Mouse (Mus musculus) lung, embryonic 14.5 days (tissue): ENCODE measurements around the gene Nptxr. TPM values are rescaled to one million over a fixed set of nuclear protein-coding genes. Genes with fewer than 3 reads are reported as not detected.

Experiments used
- ATAC-seq: fragments of 200-750 bp; cut with Nextera tagmentation; 2 replicates; pipeline ENCODE4 v1.8.0; 2017; ENCODE audit warnings: mild to moderate bottlenecking, moderate TSS enrichment, moderate library complexity; ENCODE audit not compliant: insufficient read depth
- DNase-seq: peaks from one replicate; pipeline ENCODE4 v3.0.0-alpha.2; 2015
- H3K27ac ChIP-seq: fragments of 300-500 bp; sonication (generic); 2 replicates; pipeline ENCODE4 v1.5.1; 2014; ENCODE audit warnings: low read depth, mild to moderate bottlenecking, moderate library complexity
- H3K27me3 ChIP-seq: fragments of 300-500 bp; sonication (generic); 2 replicates; pipeline ENCODE4 v1.6.1; 2014; ENCODE audit warnings: low read length, control low read depth; ENCODE audit not compliant: insufficient read depth
- H3K36me3 ChIP-seq: fragments of 300-500 bp; sonication (generic); 2 replicates; pipeline ENCODE4 v1.6.1; 2014; ENCODE audit warnings: control low read depth; ENCODE audit not compliant: insufficient read depth
- H3K4me1 ChIP-seq: fragments of 300-500 bp; sonication (generic); 2 replicates; pipeline ENCODE4 v1.6.1; 2014; ENCODE audit warnings: antibody characterized with exemption, control low read depth; ENCODE audit not compliant: insufficient read depth
- H3K4me2 ChIP-seq: fragments of 300-500 bp; sonication (generic); 2 replicates; pipeline ENCODE4 v1.6.1; 2014; ENCODE audit warnings: mild to moderate bottlenecking
- H3K4me3 ChIP-seq: fragments of 300-500 bp; sonication (generic); 2 replicates; pipeline ENCODE4 v1.5.1; 2014; ENCODE audit warnings: low read depth, low read length
- H3K9ac ChIP-seq: fragments of 300-500 bp; sonication (generic); 2 replicates; pipeline ENCODE4 v1.6.1; 2014
- H3K9me3 ChIP-seq: fragments of 300-500 bp; sonication (generic); 2 replicates; pipeline ENCODE4 v1.6.1; 2016; ENCODE audit warnings: low read depth, low read length, control low read depth
- CTCF ChIP-seq: IDR thresholded peaks from 2 replicates; pipeline ENCODE4 v1.5.1; 2016; ENCODE audit warnings: antibody characterized with exemption, low read depth
- WGBS: fragments of 180-500 bp; shearing (Covaris S2); extraction: QIAGEN DNeasy Blood & Tissue Kit; methylation state at CpG from one replicate; pipeline ENCODE4 v1.1.7; 2014; 5-methylcytosine and 5-hydroxymethylcytosine counted together
- polyA plus RNA-seq: library from polyadenylated mRNA; unstranded; fragments of >200 nt; fragmentation: Nextera tagmentation; extraction: Ambion mirVana; gene quantifications from 2 replicates; pipeline ENCODE4 v1.2.1, GENCODE M21; 2014

Gene Nptxr
- polyA plus RNA-seq, 1 experiment from 2014 or later = 2.0 TPM

DNA sequence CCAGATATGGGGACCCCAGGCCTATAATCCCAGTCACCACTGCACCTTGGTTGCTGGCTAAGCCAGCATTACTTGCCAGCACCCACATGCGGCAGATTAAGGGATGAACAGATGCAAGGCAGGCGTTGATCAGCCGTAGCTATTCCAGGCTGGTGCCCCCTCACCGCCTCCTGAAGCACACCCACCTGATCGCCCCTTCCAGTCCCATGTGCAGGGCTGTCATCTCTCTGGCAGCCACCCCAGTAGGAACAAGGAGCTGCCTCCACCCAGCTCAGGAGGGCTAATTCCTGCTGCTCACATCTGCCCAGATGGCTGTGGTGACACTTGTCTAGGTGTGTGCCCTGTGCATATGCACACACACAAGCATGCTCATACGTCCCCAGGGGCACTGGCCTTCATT, 43.6 kb downstream of the Nptxr start:
- no peak for DNase-seq
- Histone ChIP-seq H3K4me1 (no peaks in the 10 kb centered on the region), H3K27me3 (no peaks in the 10 kb centered on the region), H3K4me3 (no peak overlapping the region), H3K9ac (no peak overlapping the region), H3K9me3 (no peaks in the 10 kb centered on the region), H3K27ac (no peak overlapping the region), H3K4me2 (no peak overlapping the region), H3K36me3 (peaks cover 23% of the 10 kb centered on the region)
- no peak for ATAC-seq
- no peak for TF ChIP-seq CTCF
- WGBS = 78% methylated on average over 6 of the region's 6 CpGs

DNA sequence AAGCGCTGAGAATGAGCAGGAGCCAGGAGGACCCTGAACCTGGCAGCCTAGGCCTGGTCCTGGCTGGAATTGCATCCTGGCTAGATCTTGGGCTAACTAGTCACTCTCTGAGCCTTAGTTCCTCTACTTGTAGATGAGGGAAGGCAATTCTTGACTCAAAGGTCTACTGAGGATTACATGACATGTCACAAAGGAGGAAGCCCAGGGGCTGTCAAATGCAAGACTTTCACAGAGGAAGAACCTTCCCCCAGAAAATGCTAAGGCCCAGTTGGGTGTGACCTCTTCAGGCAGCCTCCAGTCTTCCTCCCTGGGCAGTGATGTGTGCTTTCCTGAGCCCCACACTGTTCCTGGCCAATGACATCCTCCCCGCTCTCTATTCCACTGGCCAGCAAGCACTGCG, 47.4 kb downstream of the Nptxr start:
- no peak for TF ChIP-seq CTCF
- H3K27me3 ChIP-seq = no peaks in the 10 kb centered on the region
- H3K27ac ChIP-seq = no peak overlapping the region
- 81% methylated on average over 3 of the region's 3 CpGs for WGBS
- no peak overlapping the region for H3K4me2 ChIP-seq
- no peak overlapping the region for H3K9ac ChIP-seq
- H3K4me1 ChIP-seq = no peaks in the 10 kb centered on the region
- no peak for DNase-seq
- peaks cover 3% of the 10 kb centered on the region; the same call in 1 of the 2 replicates for H3K36me3 ChIP-seq
- H3K9me3 ChIP-seq = no peaks in the 10 kb centered on the region
- no peak overlapping the region for H3K4me3 ChIP-seq
- no peak for ATAC-seq

DNA sequence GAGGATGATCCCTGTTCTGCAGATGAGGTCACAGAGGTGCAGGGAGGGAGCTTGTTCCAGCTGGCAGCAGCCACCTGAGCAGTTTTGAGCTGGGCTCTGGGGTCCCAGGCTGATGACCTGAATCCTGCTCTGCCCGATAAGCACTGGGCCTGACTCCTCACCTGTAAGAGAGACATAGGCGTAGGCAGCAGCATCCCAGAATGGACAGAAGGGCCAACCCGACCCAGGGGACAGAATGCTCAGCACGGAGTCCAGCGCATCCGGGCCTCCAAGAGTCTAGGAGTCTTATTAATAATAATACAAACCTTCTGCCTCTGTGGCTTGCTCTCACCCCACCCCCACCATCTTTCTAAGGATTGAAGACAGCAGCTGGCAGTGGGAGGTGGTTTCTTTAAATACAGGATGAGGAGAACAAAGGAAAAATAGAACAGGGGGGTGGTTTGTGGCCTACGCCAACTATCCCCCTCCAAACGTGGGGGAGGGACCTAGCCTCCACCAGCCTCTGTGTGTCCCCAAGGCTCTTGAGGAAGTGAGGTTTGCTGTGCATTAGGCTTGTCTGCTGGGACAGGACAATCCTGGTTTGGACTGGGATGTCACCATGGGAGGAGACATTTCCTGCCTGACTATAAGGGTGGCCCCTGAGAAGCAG, 48.5 kb downstream of the Nptxr start:
- Histone ChIP-seq H3K27me3 (no peaks in the 10 kb centered on the region), H3K4me1 (no peaks in the 10 kb centered on the region), H3K9me3 (no peaks in the 10 kb centered on the region), H3K27ac (no peak overlapping the region), H3K9ac (no peak overlapping the region), H3K36me3 (no peaks in the 10 kb centered on the region), H3K4me2 (no peak overlapping the region), H3K4me3 (no peak overlapping the region)
- peak; percentile 37 for ATAC-seq
- no peak for TF ChIP-seq CTCF
- 65% methylated on average over 8 of the region's 8 CpGs for WGBS
- DNase-seq = peak; percentile 42

DNA sequence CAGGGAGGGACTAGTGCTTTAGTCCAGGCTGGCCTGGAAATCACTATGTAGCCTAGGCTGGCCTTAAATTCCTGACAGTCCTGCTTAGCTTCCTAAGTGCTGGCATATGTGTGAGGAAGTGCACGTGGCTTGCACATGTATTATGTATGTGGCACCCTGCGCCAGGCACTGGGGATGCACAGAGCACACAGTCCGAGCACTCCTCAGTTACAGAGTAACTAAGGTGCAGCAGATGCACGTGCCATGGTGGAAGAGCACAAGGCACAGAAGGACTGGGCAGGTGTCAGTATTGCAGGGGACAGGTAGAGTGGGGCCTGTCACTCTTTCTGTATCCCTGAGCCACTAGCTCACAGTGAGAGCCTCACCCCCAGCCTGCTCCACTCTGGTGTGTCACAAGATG, 49.4 kb downstream of the Nptxr start:
- no peak for DNase-seq
- Histone ChIP-seq H3K4me2 (no peak overlapping the region), H3K4me1 (no peaks in the 10 kb centered on the region), H3K27ac (no peak overlapping the region), H3K36me3 (no peaks in the 10 kb centered on the region), H3K27me3 (no peaks in the 10 kb centered on the region), H3K9ac (no peak overlapping the region), H3K4me3 (no peak overlapping the region), H3K9me3 (no peaks in the 10 kb centered on the region)
- no peak for TF ChIP-seq CTCF
- WGBS = 77% methylated on average over 4 of the region's 4 CpGs
- ATAC-seq = no peak

DNA sequence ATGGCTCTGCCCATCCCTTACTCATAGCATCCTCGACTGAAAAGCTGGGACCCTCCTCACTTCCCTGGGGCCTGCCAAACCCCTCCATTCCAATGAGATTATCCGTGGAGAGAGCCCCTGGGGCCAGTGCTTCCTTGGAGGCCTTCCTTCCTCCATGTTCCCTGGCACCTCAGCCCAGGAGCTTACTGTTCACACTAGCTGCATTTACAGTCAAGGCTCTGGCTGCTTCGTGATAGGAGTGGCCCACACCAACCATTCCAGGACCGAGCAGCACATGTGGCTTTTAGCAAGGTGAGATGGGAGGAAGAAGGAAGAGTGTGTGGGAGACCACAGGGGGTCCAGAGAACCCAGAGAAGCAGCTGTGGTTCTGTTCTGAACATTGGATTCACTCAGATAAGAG, 50.7 kb downstream of the Nptxr start:
- Histone ChIP-seq H3K4me3 (no peak overlapping the region), H3K27ac (no peak overlapping the region), H3K4me1 (no peaks in the 10 kb centered on the region), H3K9ac (no peak overlapping the region), H3K27me3 (no peaks in the 10 kb centered on the region), H3K36me3 (no peaks in the 10 kb centered on the region), H3K9me3 (no peaks in the 10 kb centered on the region), H3K4me2 (no peak overlapping the region)
- DNase-seq (no peak), ATAC-seq (no peak)
- 45% methylated on average over 4 of the region's 4 CpGs for WGBS
- no peak for TF ChIP-seq CTCF

DNA sequence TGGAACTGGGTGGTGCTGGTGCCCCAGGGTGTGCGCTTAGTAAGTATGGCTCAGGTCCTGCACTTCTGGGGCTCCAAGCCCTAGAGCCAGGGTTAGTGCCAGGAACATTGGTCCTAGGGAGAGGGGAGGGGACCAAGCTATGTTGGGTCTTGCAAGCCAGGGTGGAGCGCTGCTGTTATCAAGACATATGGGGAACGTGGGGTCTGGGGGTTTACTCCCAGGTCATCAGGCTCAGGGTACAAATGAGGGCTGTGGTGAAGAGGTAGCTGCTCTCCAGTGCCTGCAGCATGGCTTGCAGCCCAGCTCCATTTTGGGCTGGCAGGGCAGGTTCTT, 51.2 kb downstream of the Nptxr start:
- WGBS = 92% methylated on average over 3 of the region's 3 CpGs
- TF ChIP-seq CTCF = no peak
- Histone ChIP-seq H3K4me3 (no peak overlapping the region), H3K9me3 (no peaks in the 10 kb centered on the region), H3K36me3 (no peaks in the 10 kb centered on the region), H3K4me2 (no peak overlapping the region), H3K27ac (no peak overlapping the region), H3K9ac (no peak overlapping the region), H3K27me3 (no peaks in the 10 kb centered on the region), H3K4me1 (no peaks in the 10 kb centered on the region)
- ATAC-seq = no peak; the same call in 1 of the 2 replicates
- no peak for DNase-seq

DNA sequence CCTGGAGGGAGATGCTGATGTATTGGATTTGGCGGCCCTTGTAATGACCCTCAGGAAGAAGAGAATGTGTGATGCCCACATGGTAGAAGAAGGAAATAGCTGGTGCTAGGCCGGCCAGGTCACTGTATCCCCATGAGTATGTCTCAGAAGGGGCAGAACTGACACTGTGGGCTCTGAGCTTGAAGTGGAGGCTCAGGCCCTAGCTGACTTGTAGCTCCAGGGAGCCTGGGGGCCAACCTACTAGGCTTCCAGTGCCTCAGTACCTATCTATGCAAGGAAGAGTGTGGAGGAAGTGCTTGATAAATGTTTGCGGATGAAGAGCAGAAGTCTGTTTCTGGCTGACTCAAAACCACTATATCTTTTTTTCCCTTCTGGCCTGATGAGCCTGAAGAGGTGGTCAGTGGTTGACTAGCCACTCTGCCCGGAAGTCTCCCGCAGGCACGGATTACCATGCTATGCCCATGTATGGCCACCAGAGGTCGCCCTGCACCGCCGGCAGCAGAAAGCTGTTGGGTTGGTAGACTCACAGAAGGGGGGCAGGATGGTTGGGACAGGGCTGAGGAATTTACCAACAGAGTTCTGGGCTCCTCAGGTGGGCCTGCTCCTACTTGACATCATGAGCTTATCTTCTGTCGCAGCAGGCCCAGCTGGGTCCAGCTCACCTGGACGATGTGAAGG, 51.7 kb downstream of the Nptxr start:
- Histone ChIP-seq H3K4me2 (no peak overlapping the region), H3K27me3 (no peaks in the 10 kb centered on the region), H3K4me3 (no peak overlapping the region), H3K36me3 (no peaks in the 10 kb centered on the region), H3K4me1 (no peaks in the 10 kb centered on the region), H3K9me3 (no peaks in the 10 kb centered on the region), H3K27ac (no peak overlapping the region), H3K9ac (no peak overlapping the region)
- WGBS = 22% methylated on average over 11 of the region's 11 CpGs
- peak; percentile 100 for TF ChIP-seq CTCF
- ATAC-seq = peak; percentile 45; the same call in 1 of the 2 replicates
- peak; percentile 84 for DNase-seq
